Mouse (Mus musculus): ENCODE data around the gene 1700034I23Rik. TPM values are rescaled to one million over a fixed set of nuclear protein-coding genes. Genes with fewer than 3 reads are reported as not detected.
"Not testable (repeated sequence)": the region's sequence is repeated elsewhere in the genome, so short reads cannot be mapped to it uniquely, and the experiment has no call there.

1700034I23Rik gene
- total and polyA plus RNA-seq, 2 experiments = not detected

DNA sequence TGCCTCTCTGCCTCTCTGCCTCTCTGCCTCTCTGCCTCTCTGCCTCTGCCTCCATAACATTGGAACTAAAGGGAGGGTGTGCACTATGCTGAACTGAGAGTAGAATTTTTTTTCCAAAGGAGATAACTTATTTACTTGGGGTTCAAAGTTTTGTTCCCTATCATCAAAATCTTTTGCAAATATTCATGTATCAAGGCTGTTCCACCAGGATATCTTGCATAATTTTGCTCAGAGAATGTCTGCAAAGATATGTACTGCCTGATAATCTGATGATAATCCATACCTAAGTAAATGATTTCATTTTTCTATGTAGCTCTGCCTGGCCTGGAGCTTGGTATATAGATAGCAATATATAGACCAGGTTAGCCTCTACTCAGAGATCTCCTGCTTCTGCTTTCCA is 36.7 kb upstream of the 1700034I23Rik start:
- TF ChIP-seq POLR2A (IDR thresholded peaks at IDR 0.05; ENCODE audit: extremely low read depth, insufficient read depth, low read length) (no peak), CTCF (IDR thresholded peaks at IDR 0.05; ENCODE audit: low read depth, low read length) (no peak)
- peak overlapping the region; percentile 79 for H3K27ac ChIP-seq (replicated peaks; ENCODE audit: insufficient read depth, low read depth, low read length)
- no peak overlapping the region for H3K4me3 ChIP-seq (ENCODE audit: insufficient read depth, low read depth, low read length)

DNA sequence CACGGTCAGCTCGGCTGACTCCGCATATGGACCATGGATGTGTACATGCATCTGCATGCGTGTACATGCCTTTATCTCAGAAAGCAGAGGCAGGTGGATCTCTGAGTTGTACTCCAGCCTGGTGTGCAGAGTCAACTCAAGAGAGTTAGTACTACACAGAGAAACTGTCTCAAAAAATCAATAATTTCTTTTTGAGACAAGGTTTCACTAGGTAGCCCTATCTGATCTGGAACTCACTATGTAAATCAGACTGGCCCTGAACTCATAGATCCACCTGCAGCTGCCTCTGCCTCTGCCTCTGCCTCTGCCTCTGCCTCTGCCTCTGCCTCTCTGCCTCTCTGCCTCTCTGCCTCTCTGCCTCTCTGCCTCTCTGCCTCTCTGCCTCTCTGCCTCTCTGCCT is 36.2 kb upstream of the 1700034I23Rik start:
- Histone ChIP-seq H3K4me3 (ENCODE audit: insufficient read depth, low read depth, low read length) (no peak overlapping the region), H3K79me2 (ENCODE audit: control insufficient read depth, insufficient read depth, low read length) (no peaks in the 10 kb centered on the region; the same call in 1 of the 2 replicates), H3K27ac (replicated peaks; ENCODE audit: insufficient read depth, low read depth, low read length) (peak overlapping the region; percentile 79), H3K27me3 (ENCODE audit: control insufficient read depth, insufficient read depth, low read length) (no peaks in the 10 kb centered on the region), H3K4me1 (ENCODE audit: control insufficient read depth, insufficient read depth, low read length) (peaks cover 11% of the 10 kb centered on the region), H3K36me3 (ENCODE audit: control insufficient read depth, insufficient read depth, low read length) (peaks cover 19% of the 10 kb centered on the region), H3K9ac (ENCODE audit: low read depth, low read length) (no peak overlapping the region)
- TF ChIP-seq POLR2A (IDR thresholded peaks at IDR 0.05; ENCODE audit: extremely low read depth, insufficient read depth, low read length) (no peak), CTCF (IDR thresholded peaks at IDR 0.05; ENCODE audit: low read depth, low read length) (no peak)
- peak; percentile 92 for DNase-seq (ENCODE audit: extremely low read depth, low read depth, low spot score)
- 72% methylated on average over 4 of the region's 4 CpGs for WGBS

More for the DNA sequence above, 36.7 kb upstream of the 1700034I23Rik start:
- Histone ChIP-seq H3K36me3 (ENCODE audit: control insufficient read depth, insufficient read depth, low read length) (peaks cover 15% of the 10 kb centered on the region), H3K27me3 (ENCODE audit: control insufficient read depth, insufficient read depth, low read length) (no peaks in the 10 kb centered on the region), H3K9ac (ENCODE audit: low read depth, low read length) (no peak overlapping the region), H3K4me1 (ENCODE audit: control insufficient read depth, insufficient read depth, low read length) (peaks cover 11% of the 10 kb centered on the region), H3K79me2 (ENCODE audit: control insufficient read depth, insufficient read depth, low read length) (no peaks in the 10 kb centered on the region; the same call in 1 of the 2 replicates)
- peak; percentile 82 for DNase-seq (ENCODE audit: extremely low read depth, low read depth, low spot score)

DNA sequence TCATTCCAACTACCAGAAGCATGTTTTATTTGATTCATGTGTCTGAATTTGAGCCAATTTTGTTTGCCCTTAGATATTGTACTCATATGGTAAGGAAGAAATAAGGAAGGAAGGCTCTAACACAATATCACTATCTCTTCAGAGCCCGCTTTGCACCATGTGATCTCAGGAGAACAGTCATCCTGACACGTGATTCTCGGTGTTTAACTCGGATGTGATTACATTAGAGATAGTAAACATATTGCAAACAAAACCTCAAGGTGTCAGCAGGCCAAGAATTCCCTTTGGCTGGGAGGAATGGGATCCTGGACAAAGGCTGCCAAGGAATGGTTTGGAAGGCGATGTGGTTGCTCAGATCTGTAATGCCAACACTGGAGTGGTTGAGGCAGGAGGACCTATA is 35.8 kb upstream of the 1700034I23Rik start:
- Histone ChIP-seq H3K27me3 (ENCODE audit: control insufficient read depth, insufficient read depth, low read length) (no peaks in the 10 kb centered on the region), H3K79me2 (ENCODE audit: control insufficient read depth, insufficient read depth, low read length) (no peaks in the 10 kb centered on the region; the same call in 1 of the 2 replicates), H3K27ac (replicated peaks; ENCODE audit: insufficient read depth, low read depth, low read length) (peak overlapping the region; percentile 34), H3K9ac (ENCODE audit: low read depth, low read length) (no peak overlapping the region), H3K36me3 (ENCODE audit: control insufficient read depth, insufficient read depth, low read length) (peaks cover 22% of the 10 kb centered on the region), H3K4me3 (ENCODE audit: insufficient read depth, low read depth, low read length) (no peak overlapping the region), H3K4me1 (ENCODE audit: control insufficient read depth, insufficient read depth, low read length) (peaks cover 9% of the 10 kb centered on the region)
- peak; percentile 75 for DNase-seq (ENCODE audit: extremely low read depth, low read depth, low spot score)
- WGBS = 21% methylated on average over 5 of the region's 5 CpGs
- TF ChIP-seq CTCF (IDR thresholded peaks at IDR 0.05; ENCODE audit: low read depth, low read length) = no peak
- TF ChIP-seq POLR2A (IDR thresholded peaks at IDR 0.05; ENCODE audit: extremely low read depth, insufficient read depth, low read length) = no peak

DNA sequence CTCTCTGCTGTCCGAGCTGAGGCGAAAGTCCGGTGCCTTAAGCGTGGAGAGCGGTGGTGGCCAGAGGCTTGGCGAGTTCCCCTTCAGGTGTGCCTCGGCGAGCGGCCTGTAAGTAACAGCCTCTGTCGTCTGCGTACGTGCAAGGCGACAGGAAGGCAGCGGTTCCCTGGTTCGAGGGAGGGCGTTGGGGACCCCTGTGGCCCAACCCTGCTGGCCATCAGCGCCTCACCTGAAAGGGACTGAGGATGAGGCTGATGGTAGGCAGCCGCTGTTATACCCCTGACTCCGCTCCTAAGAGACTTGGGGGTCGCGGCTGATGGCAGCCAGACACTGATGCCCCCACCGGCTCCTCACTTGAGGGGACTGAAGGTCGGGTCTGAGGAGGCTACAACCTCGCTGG is 8.0 kb downstream of the 1700034I23Rik start:
- Histone ChIP-seq H3K27ac (replicated peaks; ENCODE audit: insufficient read depth, low read depth, low read length) (peak overlapping the region; percentile 98), H3K4me3 (ENCODE audit: insufficient read depth, low read depth, low read length) (peak overlapping the region; percentile 99), H3K9ac (ENCODE audit: low read depth, low read length) (peak overlapping the region; percentile 98)
- H3K27me3 ChIP-seq (ENCODE audit: control insufficient read depth, insufficient read depth, low read length); H3K36me3 ChIP-seq (ENCODE audit: control insufficient read depth, insufficient read depth, low read length); H3K4me1 ChIP-seq (ENCODE audit: control insufficient read depth, insufficient read depth, low read length); H3K79me2 ChIP-seq (ENCODE audit: control insufficient read depth, insufficient read depth, low read length); DNase-seq (ENCODE audit: extremely low read depth, low read depth, low spot score): not testable (repeated sequence)
- 0% methylated on average over 23 of the region's 24 CpGs for WGBS

DNA sequence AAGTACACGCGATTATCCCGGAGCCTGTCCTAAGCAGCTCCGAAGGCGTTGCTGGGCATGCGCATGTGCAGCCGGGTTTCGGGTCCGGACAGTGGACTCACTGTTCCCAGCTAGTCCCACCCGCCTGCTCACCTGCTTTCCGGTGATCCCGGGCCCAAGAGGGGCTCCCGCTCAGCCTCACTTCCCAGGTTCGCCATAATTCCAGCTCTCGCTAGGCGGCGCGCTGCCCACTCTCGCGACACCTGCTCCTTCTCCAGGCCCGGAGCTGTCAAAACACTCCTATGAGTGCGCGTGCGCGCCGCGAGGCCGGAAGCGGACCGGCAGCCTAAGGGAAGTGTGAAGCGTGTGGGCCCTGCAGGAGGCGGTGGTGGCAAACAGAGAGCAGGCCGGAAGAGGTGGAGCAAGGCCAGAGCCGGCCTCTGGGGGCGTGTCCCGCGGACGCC is 8.5 kb downstream of the 1700034I23Rik start:
- WGBS = under 1% methylated on average over 37 of the region's 38 CpGs
- not testable (repeated sequence) for H3K4me1 ChIP-seq (ENCODE audit: control insufficient read depth, insufficient read depth, low read length); H3K79me2 ChIP-seq (ENCODE audit: control insufficient read depth, insufficient read depth, low read length); H3K27me3 ChIP-seq (ENCODE audit: control insufficient read depth, insufficient read depth, low read length); H3K36me3 ChIP-seq (ENCODE audit: control insufficient read depth, insufficient read depth, low read length)
- Histone ChIP-seq H3K4me3 (ENCODE audit: insufficient read depth, low read depth, low read length) (peak overlapping the region; percentile 87), H3K27ac (replicated peaks; ENCODE audit: insufficient read depth, low read depth, low read length) (peak overlapping the region; percentile 79), H3K9ac (ENCODE audit: low read depth, low read length) (peak overlapping the region; percentile 87)
- peak; percentile 92 for DNase-seq (ENCODE audit: extremely low read depth, low read depth, low spot score)
- TF ChIP-seq CTCF (IDR thresholded peaks at IDR 0.05; ENCODE audit: low read depth, low read length) (peak; percentile 53), POLR2A (IDR thresholded peaks at IDR 0.05; ENCODE audit: extremely low read depth, insufficient read depth, low read length) (0 out of 2 replicates have a peak, but pooled peaks have one; percentile 41)

DNA sequence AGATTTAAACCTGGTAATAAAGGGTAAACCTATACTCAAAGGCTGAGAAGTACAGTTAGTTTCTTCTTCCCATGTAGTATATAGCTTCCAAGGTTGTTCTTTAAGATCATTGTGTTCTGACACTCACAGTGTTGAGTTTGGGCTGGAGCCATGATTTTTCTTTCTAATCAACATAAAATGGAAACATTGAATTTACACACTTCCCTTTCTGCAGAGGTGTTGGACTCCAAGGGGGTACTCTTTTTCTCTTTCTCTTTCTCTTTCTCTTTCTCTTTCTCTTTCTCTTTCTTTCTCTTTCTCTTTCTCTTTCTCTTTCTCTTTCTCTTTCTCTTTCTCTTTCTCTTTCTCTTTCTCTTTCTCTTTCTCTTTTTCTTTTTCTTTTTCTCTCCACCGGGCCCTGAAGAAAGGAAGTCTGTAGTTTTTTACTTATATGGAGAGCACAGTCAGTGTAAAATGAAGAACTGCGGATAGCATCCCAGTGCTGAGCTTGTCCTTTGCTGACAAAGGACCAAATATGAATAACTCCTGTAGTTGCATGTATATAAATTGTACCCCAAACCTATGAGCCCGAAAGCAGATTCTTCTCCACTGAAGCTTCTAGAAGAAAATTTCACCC is 49.1 kb downstream of the 1700034I23Rik start:
- not testable (repeated sequence) for H3K4me1 ChIP-seq (ENCODE audit: control insufficient read depth, insufficient read depth, low read length); H3K79me2 ChIP-seq (ENCODE audit: control insufficient read depth, insufficient read depth, low read length); H3K36me3 ChIP-seq (ENCODE audit: control insufficient read depth, insufficient read depth, low read length); H3K27ac ChIP-seq (replicated peaks; ENCODE audit: insufficient read depth, low read depth, low read length); H3K9ac ChIP-seq (ENCODE audit: low read depth, low read length); DNase-seq (ENCODE audit: extremely low read depth, low read depth, low spot score); H3K27me3 ChIP-seq (ENCODE audit: control insufficient read depth, insufficient read depth, low read length); H3K4me3 ChIP-seq (ENCODE audit: insufficient read depth, low read depth, low read length)
- WGBS = 92% methylated on average over 3 of the region's 3 CpGs

Other genes starting within 250 kb of the 1700034I23Rik start
- 0.07 TPM in 1 of 2 replicates, not detected in the other for gene Slc25a31, start 193.7 kb downstream of the 1700034I23Rik start, total RNA-seq (2014; rRNA removed)
- 0.07 TPM in 1 of 2 replicates, not detected in the other for gene Slc25a31, start 193.7 kb downstream of the 1700034I23Rik start, polyA plus RNA-seq (2012; rRNA removed)
- gene Hspa4l, start 158.0 kb downstream of the 1700034I23Rik start, total RNA-seq (2014; rRNA removed) = 10.3 and 10.5 TPM in 2 replicates
- 6.9 and 7.1 TPM in 2 replicates for gene Hspa4l, start 158.0 kb downstream of the 1700034I23Rik start, polyA plus RNA-seq (2012; rRNA removed)
- 1.2 and 1.6 TPM in 2 replicates for gene Plk4, start 102.5 kb downstream of the 1700034I23Rik start, total RNA-seq (2014; rRNA removed)
- gene Plk4, start 102.5 kb downstream of the 1700034I23Rik start, polyA plus RNA-seq (2012; rRNA removed) = 0.17 and 0.57 TPM in 2 replicates
- 9.9 and 10.4 TPM in 2 replicates for gene Mfsd8, start 55.7 kb downstream of the 1700034I23Rik start, total RNA-seq (2014; rRNA removed)
- gene Mfsd8, start 55.7 kb downstream of the 1700034I23Rik start, polyA plus RNA-seq (2012; rRNA removed) = 2.8 and 3.5 TPM in 2 replicates
- gene Abhd18, start 55.6 kb downstream of the 1700034I23Rik start, total RNA-seq (2014; rRNA removed) = 23.6 and 29.4 TPM in 2 replicates
- gene Abhd18, start 55.6 kb downstream of the 1700034I23Rik start, polyA plus RNA-seq (2012; rRNA removed) = 4.8 and 6.8 TPM in 2 replicates
- 72.3 and 81.2 TPM in 2 replicates for gene Larp1b, start 47.3 kb upstream of the 1700034I23Rik start, total RNA-seq (2014; rRNA removed)
- 20.3 and 24.3 TPM in 2 replicates for gene Larp1b, start 47.3 kb upstream of the 1700034I23Rik start, polyA plus RNA-seq (2012; rRNA removed)
- gene Pgrmc2, start 180.5 kb upstream of the 1700034I23Rik start, total RNA-seq (2014; rRNA removed) = 18.3 and 21.2 TPM in 2 replicates
- gene Pgrmc2, start 180.5 kb upstream of the 1700034I23Rik start, polyA plus RNA-seq (2012; rRNA removed) = 19.9 and 24.5 TPM in 2 replicates

Data from liver, adult 2 months (tissue).